Mouse (Mus musculus) ES-Bruce4 (cell line): ENCODE results near the gene Foxf1.

Source experiments
- CTCF ChIP-seq: IDR thresholded peaks from one replicate; pipeline ENCODE4 v1.8.1; 2011; ENCODE audit warnings: low read depth, low read length
- EP300 ChIP-seq: IDR thresholded peaks from 2 replicates; pipeline ENCODE4 v1.6.1; 2011; ENCODE audit warnings: low read depth, low read length; ENCODE audit not compliant: insufficient read depth
- POLR2A ChIP-seq: IDR thresholded peaks from one replicate; pipeline ENCODE4 v1.8.1; 2011; ENCODE audit warnings: low read length; ENCODE audit not compliant: insufficient read depth

- TF ChIP-seq EP300 = no peak
- no peak for TF ChIP-seq POLR2A
- TF ChIP-seq CTCF = no peak
Observed at GRCm38 (mm10) chr8:121117186-121117651, 33.0 kb downstream of the Foxf1 start.
